Mouse (Mus musculus) midbrain, embryonic 11.5 days (tissue): Measurements from ENCODE around the gene Gpr132. TPM values are rescaled to one million over a fixed set of nuclear protein-coding genes. Genes with fewer than 3 reads are reported as not detected.

Experiments
- ATAC-seq: fragments of 200-750 bp; cut with Nextera tagmentation; 2 replicates; pipeline ENCODE4 v1.8.0; 2017; ENCODE audit warnings: moderate TSS enrichment, moderate library complexity; ENCODE audit not compliant: low FRiP score
- DNase-seq: peaks from one replicate; pipeline ENCODE4 v3.0.0; 2015; ENCODE audit warnings: low spot score; ENCODE audit errors: missing footprints
- H3K27ac ChIP-seq: fragments of 300-500 bp; sonication (generic); 2 replicates; pipeline ENCODE4 v1.5.1; 2014; ENCODE audit warnings: low read depth, low read length
- H3K27me3 ChIP-seq: fragments of 300-500 bp; sonication (generic); 2 replicates; pipeline ENCODE4 v1.6.1; 2014; ENCODE audit warnings: mild to moderate bottlenecking, low read length, moderate library complexity, mixed read lengths; ENCODE audit not compliant: control insufficient read depth, insufficient read depth
- H3K36me3 ChIP-seq: fragments of 300-500 bp; sonication (generic); 2 replicates; pipeline ENCODE4 v1.6.1; 2014; ENCODE audit warnings: mild to moderate bottlenecking, low read length, moderate library complexity, mixed read lengths; ENCODE audit not compliant: control insufficient read depth, insufficient read depth
- H3K4me1 ChIP-seq: fragments of 300-500 bp; sonication (generic); 2 replicates; pipeline ENCODE4 v1.6.1; 2014; ENCODE audit warnings: low read length; ENCODE audit not compliant: control insufficient read depth, insufficient read depth
- H3K4me2 ChIP-seq: fragments of 300-500 bp; sonication (generic); 2 replicates; pipeline ENCODE4 v1.6.1; 2014; ENCODE audit warnings: mild to moderate bottlenecking, moderate library complexity
- H3K4me3 ChIP-seq: fragments of 300-500 bp; sonication (generic); 2 replicates; pipeline ENCODE4 v1.5.1; 2014; ENCODE audit warnings: low read depth, low read length
- H3K9ac ChIP-seq: fragments of 300-500 bp; sonication (generic); 2 replicates; pipeline ENCODE4 v1.6.1; 2014; ENCODE audit warnings: low read length
- H3K9me3 ChIP-seq: fragments of 300-500 bp; sonication (generic); 2 replicates; pipeline ENCODE4 v1.6.1; 2016; ENCODE audit warnings: low read length; ENCODE audit not compliant: control insufficient read depth
- WGBS: fragments of 180-500 bp; shearing (Covaris S2); extraction: QIAGEN DNeasy Blood & Tissue Kit; methylation state at CpG from one replicate; pipeline ENCODE4 v1.1.7; 2014; 5-methylcytosine and 5-hydroxymethylcytosine counted together
- polyA plus RNA-seq: library from polyadenylated mRNA; unstranded; fragments of >200 nt; fragmentation: Nextera tagmentation; extraction: Ambion mirVana; gene quantifications from 2 replicates; pipeline ENCODE4 v1.2.1, GENCODE M21; 2014

Gpr132 gene
- polyA plus RNA-seq, 1 experiment from 2014 or later, result not detected

- H3K27me3 ChIP-seq, result no peaks in the 10 kb centered on the region
- H3K9ac ChIP-seq, result peak overlapping the region; percentile 71
- H3K27ac ChIP-seq, result no peak overlapping the region
- no peaks in the 10 kb centered on the region for H3K9me3 ChIP-seq
- H3K4me2 ChIP-seq, result peak overlapping the region; percentile 98
- H3K4me3 ChIP-seq, result peak overlapping the region; percentile 66
- WGBS, result 27% methylated on average over 8 of the region's 8 CpGs
- no peaks in the 10 kb centered on the region for H3K36me3 ChIP-seq
- no peak for DNase-seq
- ATAC-seq, result no peak
- peaks cover 5% of the 10 kb centered on the region for H3K4me1 ChIP-seq
Observed at GRCm38 (mm10) chr12:112809641-112810040, 58.4 kb downstream of the Gpr132 start.

DNA sequence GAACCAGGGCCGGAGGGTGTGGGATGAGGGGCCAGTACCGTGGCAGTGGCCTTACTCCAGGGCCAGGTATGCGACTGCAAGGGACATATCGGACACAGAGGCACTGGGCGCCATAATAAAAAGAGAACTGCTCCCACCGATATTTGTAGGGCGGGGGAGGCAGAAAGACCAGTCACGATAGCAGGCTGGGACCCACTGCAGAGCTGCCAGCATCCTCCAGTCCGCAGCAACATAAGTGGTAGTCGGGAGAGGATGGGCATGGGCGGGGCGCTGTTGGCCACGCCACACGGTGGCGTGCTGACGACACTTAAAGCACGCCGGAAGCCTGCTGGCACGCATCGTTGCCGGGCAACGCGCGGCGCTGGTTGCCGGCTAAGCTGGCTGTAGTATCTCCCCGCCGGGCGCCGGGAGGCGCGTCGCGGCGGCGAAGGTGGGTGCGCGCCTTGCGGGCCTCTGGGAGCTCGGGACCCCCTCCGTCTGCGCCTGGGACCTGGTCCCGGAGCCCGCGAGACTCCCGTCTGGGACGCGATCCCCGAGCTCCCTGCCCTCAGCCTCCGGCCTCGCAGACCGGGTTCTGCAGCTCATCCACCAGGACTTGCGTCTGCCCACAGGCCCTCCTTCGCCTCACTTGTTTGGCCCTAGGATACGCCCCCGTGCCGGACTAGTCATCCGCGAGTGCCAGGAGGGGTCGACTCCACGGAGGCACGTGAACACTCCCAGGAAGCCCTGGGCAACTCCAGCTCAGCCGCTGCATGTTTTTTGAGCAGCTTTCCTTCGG, 59.3 kb downstream of the Gpr132 start, which contains the start of gene Clba1:
TSS of gene Clba1 (plus strand) at position 351 of the 778 bp plus-strand sequence.
- under 1% methylated on average over 58 of the region's 64 CpGs for WGBS
- peaks cover 5% of the 10 kb centered on the region for H3K4me1 ChIP-seq
- no peaks in the 10 kb centered on the region for H3K36me3 ChIP-seq
- H3K27ac ChIP-seq, result 0 out of 2 replicates have a peak within 1 kb of the TSS, but pooled peaks have one; percentile 22
- no peaks in the 10 kb centered on the region for H3K27me3 ChIP-seq
- ATAC-seq (peak; percentile 93), DNase-seq (peak; percentile 99)
- peak within 1 kb of the TSS; percentile 66 for H3K4me3 ChIP-seq
- peak within 1 kb of the TSS; percentile 71 for H3K9ac ChIP-seq
- H3K4me2 ChIP-seq, result peak within 1 kb of the TSS; percentile 98
- H3K9me3 ChIP-seq, result no peaks in the 10 kb centered on the region

GRCm38 (mm10) chr12:112808212-112808586, 59.8 kb downstream of the Gpr132 start:
- Histone ChIP-seq H3K4me2 (peak overlapping the region; percentile 98), H3K4me1 (peaks cover 5% of the 10 kb centered on the region), H3K9ac (peak overlapping the region; percentile 53), H3K36me3 (no peaks in the 10 kb centered on the region), H3K27me3 (no peaks in the 10 kb centered on the region), H3K27ac (no peak overlapping the region), H3K4me3 (peak overlapping the region; percentile 66), H3K9me3 (no peaks in the 10 kb centered on the region)
- ATAC-seq (peak; percentile 56), DNase-seq (no peak)
- WGBS, result 72% methylated on average over 5 of the region's 5 CpGs

DNA sequence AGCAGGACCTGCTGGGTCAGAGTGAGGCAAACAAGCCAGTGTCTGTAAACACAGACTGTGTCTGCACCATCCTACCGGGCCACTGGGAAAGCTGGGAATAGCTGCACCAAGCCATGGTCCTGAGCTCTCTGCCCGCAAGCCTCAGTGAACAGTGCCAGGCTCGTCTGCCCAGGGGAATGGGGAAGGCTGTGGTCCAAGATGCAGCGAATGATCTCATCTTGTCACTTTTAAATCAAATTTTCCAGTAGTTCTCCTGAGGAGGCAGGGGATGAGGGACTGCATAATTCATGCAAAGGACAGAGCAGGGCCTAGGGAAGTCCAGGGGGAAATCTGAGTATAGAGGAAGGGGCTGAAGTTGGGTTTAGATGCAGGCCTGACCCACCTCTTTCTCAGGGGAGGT, 60.2 kb downstream of the Gpr132 start:
- H3K9me3 ChIP-seq, result no peaks in the 10 kb centered on the region
- H3K27ac ChIP-seq, result no peak overlapping the region
- H3K36me3 ChIP-seq, result no peaks in the 10 kb centered on the region
- no peaks in the 10 kb centered on the region for H3K27me3 ChIP-seq
- DNase-seq (no peak), ATAC-seq (no peak)
- peaks cover 5% of the 10 kb centered on the region for H3K4me1 ChIP-seq
- H3K4me3 ChIP-seq, result no peak overlapping the region
- no peak overlapping the region for H3K4me2 ChIP-seq
- no peak overlapping the region for H3K9ac ChIP-seq
- 86% methylated on average over 4 of the region's 4 CpGs for WGBS

DNA sequence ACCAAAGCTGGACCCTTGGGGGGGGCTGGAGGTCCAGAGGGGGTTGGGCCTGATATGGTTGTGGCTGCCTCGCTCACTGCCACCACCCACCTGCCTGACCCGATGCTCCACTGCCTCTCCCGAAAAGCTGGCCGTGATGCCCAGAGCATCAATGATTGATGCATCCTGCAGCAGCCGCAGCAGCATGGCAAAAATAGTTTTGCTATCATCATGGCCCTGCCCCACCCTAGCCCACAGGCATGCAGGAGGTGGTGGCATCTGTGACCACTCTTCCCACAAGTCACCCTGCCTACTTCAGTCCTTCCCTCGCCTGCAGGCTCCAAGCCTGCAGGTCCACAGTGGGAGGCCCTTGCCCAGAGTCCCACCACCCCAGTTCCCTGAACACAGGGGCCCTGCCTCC, 62.0 kb downstream of the Gpr132 start:
- Histone ChIP-seq H3K27ac (no peak overlapping the region), H3K36me3 (no peaks in the 10 kb centered on the region), H3K4me1 (peaks cover 5% of the 10 kb centered on the region), H3K4me3 (no peak overlapping the region), H3K27me3 (peaks cover 7% of the 10 kb centered on the region), H3K9me3 (no peaks in the 10 kb centered on the region), H3K4me2 (no peak overlapping the region), H3K9ac (no peak overlapping the region)
- 82% methylated on average over 6 of the region's 6 CpGs for WGBS
- DNase-seq, result no peak
- ATAC-seq, result no peak

GRCm38 (mm10) chr12:112804046-112804445, 64.0 kb downstream of the Gpr132 start:
- 0 out of 2 replicates have a peak overlapping the region, but pooled peaks have one; percentile 16 for H3K9ac ChIP-seq
- no peak overlapping the region for H3K4me2 ChIP-seq
- DNase-seq (no peak), ATAC-seq (no peak)
- H3K27me3 ChIP-seq, result peaks cover 12% of the 10 kb centered on the region
- WGBS, result 60% methylated on average over 13 of the region's 13 CpGs
- no peaks in the 10 kb centered on the region for H3K36me3 ChIP-seq
- H3K9me3 ChIP-seq, result no peaks in the 10 kb centered on the region
- H3K4me3 ChIP-seq, result no peak overlapping the region
- no peak overlapping the region for H3K27ac ChIP-seq
- H3K4me1 ChIP-seq, result no peaks in the 10 kb centered on the region; the same call in 1 of the 2 replicates

DNA sequence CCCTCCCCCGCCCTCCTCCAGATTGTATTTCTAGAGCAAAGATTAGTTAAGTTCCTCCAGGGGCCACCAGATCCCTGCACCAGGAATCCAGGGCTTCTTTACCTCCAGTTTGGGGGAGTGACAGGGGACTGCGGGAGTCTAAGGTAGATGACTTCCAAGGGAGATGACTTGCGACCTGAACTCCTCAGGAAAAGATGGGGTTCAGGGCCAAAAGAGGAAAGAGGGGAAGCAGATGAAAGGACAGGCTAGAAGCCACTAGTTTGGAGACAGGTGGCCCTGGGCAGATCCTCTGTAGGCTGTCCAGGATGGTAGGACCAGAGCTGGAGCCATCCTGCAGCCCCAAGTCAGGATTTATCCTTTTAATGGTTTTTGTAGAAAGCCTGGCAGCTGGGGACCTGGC, 65.1 kb downstream of the Gpr132 start:
- DNase-seq (peak; percentile 86), ATAC-seq (0 out of 2 replicates have a peak, but pooled peaks have one; percentile 4)
- H3K9me3 ChIP-seq, result no peaks in the 10 kb centered on the region
- no peak overlapping the region for H3K27ac ChIP-seq
- WGBS, result 28% methylated on average over 3 of the region's 3 CpGs
- H3K4me3 ChIP-seq, result no peak overlapping the region
- no peak overlapping the region for H3K9ac ChIP-seq
- peaks cover 12% of the 10 kb centered on the region for H3K27me3 ChIP-seq
- no peaks in the 10 kb centered on the region for H3K4me1 ChIP-seq
- H3K4me2 ChIP-seq, result no peak overlapping the region
- H3K36me3 ChIP-seq, result no peaks in the 10 kb centered on the region

- peak within 1 kb of the TSS; percentile 70 for H3K9ac ChIP-seq
- peak within 1 kb of the TSS; percentile 55 for H3K4me3 ChIP-seq
- 5% methylated on average over 59 of the region's 69 CpGs for WGBS
- H3K36me3 ChIP-seq, result no peaks in the 10 kb centered on the region
- peaks cover 12% of the 10 kb centered on the region for H3K27me3 ChIP-seq
- H3K4me1 ChIP-seq, result no peaks in the 10 kb centered on the region
- peak; percentile 88 for ATAC-seq
- H3K27ac ChIP-seq, result no peak within 1 kb of the TSS
- DNase-seq, result peak; percentile 95
- peak within 1 kb of the TSS; percentile 100 for H3K4me2 ChIP-seq
- H3K9me3 ChIP-seq, result no peaks in the 10 kb centered on the region
Observed at GRCm38 (mm10) chr12:112801864-112802846, 65.9 kb downstream of the Gpr132 start, which contains the start of gene Ahnak2. Gene Ahnak2, minus strand, starts transcription at chr12:112802657.
